Mouse (Mus musculus): ENCODE data around the gene Sap30bp. TPM values are rescaled to one million over a fixed set of nuclear protein-coding genes. Genes with fewer than 3 reads are reported as not detected.
A peak's percentile ranks its signal among the peaks of the same experiment; 100 is the strongest.

Gene Sap30bp
- total RNA-seq, 2 experiments from 2014 or later, result 40.4 to 45.5 TPM

DNA sequence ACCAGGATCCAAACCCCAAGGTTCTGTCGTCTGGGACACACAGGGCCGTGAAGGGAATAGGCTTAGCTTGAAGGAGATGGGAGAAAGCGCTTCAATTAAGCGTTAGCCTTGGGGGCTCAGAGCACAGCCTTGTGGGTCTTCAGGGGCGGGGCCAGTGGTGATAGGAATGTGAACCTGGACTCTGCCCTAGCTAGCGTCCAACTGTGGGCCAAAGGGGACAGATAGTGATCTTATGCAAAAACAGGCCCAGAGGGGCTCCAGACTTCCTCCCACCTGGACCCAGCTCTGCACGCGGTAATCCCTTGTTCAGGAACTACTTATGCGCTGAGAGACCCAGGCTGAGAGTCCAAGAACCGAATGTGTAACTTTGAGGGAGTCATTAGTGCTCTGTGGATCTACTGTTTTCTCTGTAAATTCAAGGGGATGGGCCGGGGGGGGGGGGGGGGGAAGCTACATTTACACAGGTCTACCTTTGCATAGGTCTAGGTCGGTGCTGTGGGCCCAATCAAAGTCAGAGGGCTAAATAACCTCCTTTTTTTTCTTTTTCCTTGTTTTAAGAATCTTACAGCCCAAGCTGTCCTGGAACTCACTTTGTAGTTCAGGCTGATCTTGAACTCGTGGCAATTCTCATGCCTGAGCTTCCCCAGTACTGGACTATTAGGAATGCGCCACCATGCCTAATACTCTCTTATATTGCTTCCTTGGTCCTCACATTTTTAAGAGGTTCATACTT lies 78.6 kb downstream of the Sap30bp start:
- no peak for DNase-seq (ENCODE audit: low spot score in 2 of 2)
- intact Hi-C loops (cut with DNase I), result no loop called here

DNA sequence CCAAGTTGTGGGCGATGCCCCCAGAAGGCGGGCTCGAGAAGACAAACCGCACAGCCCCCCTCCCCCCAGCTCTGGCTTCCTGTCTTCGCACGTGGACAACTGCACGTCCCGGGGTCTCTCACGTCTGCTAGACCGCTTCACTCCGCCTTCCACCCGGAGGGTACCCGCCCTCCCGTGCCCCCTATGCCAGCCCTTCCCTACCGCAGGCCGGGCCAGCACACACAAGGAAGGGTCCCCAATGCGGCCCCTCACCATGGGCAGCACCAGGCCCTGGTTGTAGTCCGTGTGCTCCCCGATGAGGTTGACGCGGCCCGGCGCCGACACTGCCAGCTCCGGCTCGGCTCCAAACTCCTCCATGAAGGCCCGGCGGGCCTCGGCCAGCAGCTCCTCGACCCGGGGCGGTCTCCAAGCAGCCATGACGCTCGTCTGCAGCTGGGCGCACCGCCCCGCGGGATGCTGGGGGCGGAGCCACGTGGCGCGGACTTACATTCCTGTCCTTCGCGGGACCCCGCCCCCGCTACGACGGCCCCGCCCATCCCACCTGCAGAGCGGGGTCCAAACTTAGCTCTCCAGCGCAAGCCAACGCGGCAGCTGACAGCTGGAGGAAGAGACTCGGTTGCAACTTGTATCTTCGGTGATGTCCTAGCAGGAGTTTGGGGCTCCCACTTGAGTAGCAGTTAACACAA lies 79.3 kb downstream of the Sap30bp start, which contains the start of gene Galk1:
Gene Galk1, minus strand, starts transcription at position 458 of the 686 bp plus-strand sequence.
- intact Hi-C loops (cut with DNase I), result no loop called here
- peak; percentile 86 to 89 for DNase-seq (ENCODE audit: low spot score in 2 of 2)

DNA sequence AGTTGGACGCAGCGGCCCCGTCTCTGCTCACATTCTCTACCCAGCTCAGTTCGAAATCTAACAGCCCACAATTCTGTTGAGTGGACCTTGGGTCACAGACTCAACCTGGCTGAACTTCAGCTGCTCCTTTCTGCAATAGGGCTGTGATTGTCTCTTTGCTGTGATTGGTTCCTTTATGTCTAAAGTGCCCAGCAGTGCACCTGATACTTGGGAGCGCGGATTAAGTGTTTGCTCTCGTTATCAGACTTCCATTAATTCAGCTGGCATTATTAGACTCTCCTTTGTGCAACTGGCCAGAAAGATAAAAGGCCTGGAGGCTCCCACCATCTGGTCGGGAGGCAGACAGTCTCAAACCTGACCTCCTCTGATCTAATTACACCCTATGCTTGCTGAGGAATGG lies 81.7 kb downstream of the Sap30bp start:
- no peak for DNase-seq (ENCODE audit: low spot score in 2 of 2)
- intact Hi-C loops (cut with DNase I), result no loop called here

Other genes with a start within 250 kb of the Sap30bp start
- gene Grb2, start 224.7 kb upstream of the Sap30bp start, total RNA-seq (2021), result 100 to 1,000 TPM; 204 TPM
- 10 to 100 TPM; 54.9 to 59.1 TPM for gene Tmem94, start 167.8 kb upstream of the Sap30bp start, total RNA-seq (2021)
- 10 to 100 TPM; 18.8 to 20.7 TPM for gene Caskin2, start 119.6 kb upstream of the Sap30bp start, total RNA-seq (2021)
- gene Tsen54, start 118.6 kb upstream of the Sap30bp start, total RNA-seq (2021), result 10 to 100 TPM; 12.5 to 12.7 TPM
- gene Llgl2, start 109.2 kb upstream of the Sap30bp start, total RNA-seq (2021), result 1 to 10 TPM; 3.7 to 4.0 TPM
- under 1 TPM; 0.11 to 0.23 TPM for gene Myo15b, start 74.9 kb upstream of the Sap30bp start, total RNA-seq (2021)
- gene Smim5, start 33.3 kb upstream of the Sap30bp start, total RNA-seq (2021), result under 1 TPM in 1 of 2 experiments, not detected in 1; 0.32 TPM
- not detected for gene Smim6, start 21.3 kb upstream of the Sap30bp start, total RNA-seq (2021)
- 10 to 100 TPM; 22.3 to 26.3 TPM for gene Recql5, start 195 bp downstream of the Sap30bp start, total RNA-seq (2021)
- 1 to 10 TPM; 3.7 to 6.6 TPM for gene Itgb4, start 41.4 kb downstream of the Sap30bp start, total RNA-seq (2021)
- gene Galk1, start 79.4 kb downstream of the Sap30bp start, total RNA-seq (2021), result 10 to 100 TPM; 14.7 to 18.7 TPM
- 100 to 1,000 TPM; 225 to 260 TPM for gene H3f3b, start 94.7 kb downstream of the Sap30bp start, total RNA-seq (2021)
- 10 to 100 TPM; 20.7 to 21.7 TPM for gene Unk, start 97.0 kb downstream of the Sap30bp start, total RNA-seq (2021)
- gene Unc13d, start 144.7 kb downstream of the Sap30bp start, total RNA-seq (2021), result 1 to 10 TPM in 1 of 2 experiments, under 1 TPM in 1; 0.82 to 1.0 TPM
- 100 to 1,000 TPM; 342 to 363 TPM for gene Wbp2, start 153.7 kb downstream of the Sap30bp start, total RNA-seq (2021)
- 1 to 10 TPM; 7.0 to 7.4 TPM for gene Trim47, start 193.9 kb downstream of the Sap30bp start, total RNA-seq (2021)
- gene Trim65, start 197.8 kb downstream of the Sap30bp start, total RNA-seq (2021), result 1 to 10 TPM; 7.0 to 7.1 TPM
- gene Mrpl38, start 205.6 kb downstream of the Sap30bp start, total RNA-seq (2021), result 10 to 100 TPM; 53.0 to 53.8 TPM
- gene Fbf1, start 234.9 kb downstream of the Sap30bp start, total RNA-seq (2021), result 10 to 100 TPM; 72.8 to 82.1 TPM